Mouse (Mus musculus): Measurements from ENCODE around the gene Pnpla1. TPM values are rescaled to one million over a fixed set of nuclear protein-coding genes. Genes with fewer than 3 reads are reported as not detected.
A peak's percentile ranks its signal among the peaks of the same experiment; 100 is the strongest.

The Pnpla1 gene
- polyA plus RNA-seq, 1 experiment from 2014 or later, result 0.08 TPM

DNA sequence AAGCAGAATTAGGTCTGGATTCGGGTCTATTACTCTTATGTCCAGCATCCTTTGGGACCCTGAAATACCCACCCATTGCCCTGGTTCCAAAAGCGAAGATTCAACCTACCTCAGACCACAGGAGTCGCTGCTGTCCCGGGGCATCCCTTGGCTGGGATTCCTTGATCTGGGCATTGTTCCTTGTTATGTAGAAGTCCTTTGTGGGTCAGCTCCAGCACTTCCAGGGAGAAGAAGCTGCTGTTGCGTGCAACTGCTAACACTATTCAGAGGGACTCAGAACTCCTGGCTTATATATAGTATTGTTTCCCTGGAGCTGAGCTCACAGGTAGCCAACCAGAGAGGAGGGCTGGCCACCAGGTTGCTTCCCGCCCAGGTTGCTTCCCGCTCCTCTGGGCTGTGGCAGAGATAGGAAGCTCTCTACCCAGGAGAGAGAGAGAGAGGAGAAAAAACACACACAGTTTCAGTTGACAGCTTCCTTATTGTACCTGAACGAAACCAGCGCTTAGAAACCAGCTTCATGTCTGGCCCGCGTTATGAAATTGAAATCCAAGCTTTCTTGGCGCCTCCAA is 56.9 kb downstream of the Pnpla1 start, which contains the start of gene 4930539E08Rik:
Gene 4930539E08Rik, minus strand, starts transcription at position 265 of the 569 bp plus-strand sequence.
- Histone ChIP-seq H3K4me2 (ENCODE audit: low read depth, low read length) (no peak within 1 kb of the TSS), H3K27ac (ENCODE audit: low read length) (no peak within 1 kb of the TSS), H3K36me3 (ENCODE audit: control insufficient read depth, insufficient read depth) (no peaks in the 10 kb centered on the region), H3K4me1 (ENCODE audit: control insufficient read depth, low read depth, low read length) (no peaks in the 10 kb centered on the region), H3K27me3 (ENCODE audit: control insufficient read depth, insufficient read depth, low read depth, low read length) (no peaks in the 10 kb centered on the region), H3K9ac (ENCODE audit: low read depth, low read length) (no peak within 1 kb of the TSS), H3K4me3 (ENCODE audit: low read depth, low read length) (no peak within 1 kb of the TSS), H3K9me3 (replicated peaks; ENCODE audit: control insufficient read depth, low read length) (no peaks in the 10 kb centered on the region)
- 58% methylated on average over 12 of the region's 12 CpGs for WGBS (ENCODE audit: insufficient replicate concordance)
- ATAC-seq (ENCODE audit: low read depth), result no peak

DNA sequence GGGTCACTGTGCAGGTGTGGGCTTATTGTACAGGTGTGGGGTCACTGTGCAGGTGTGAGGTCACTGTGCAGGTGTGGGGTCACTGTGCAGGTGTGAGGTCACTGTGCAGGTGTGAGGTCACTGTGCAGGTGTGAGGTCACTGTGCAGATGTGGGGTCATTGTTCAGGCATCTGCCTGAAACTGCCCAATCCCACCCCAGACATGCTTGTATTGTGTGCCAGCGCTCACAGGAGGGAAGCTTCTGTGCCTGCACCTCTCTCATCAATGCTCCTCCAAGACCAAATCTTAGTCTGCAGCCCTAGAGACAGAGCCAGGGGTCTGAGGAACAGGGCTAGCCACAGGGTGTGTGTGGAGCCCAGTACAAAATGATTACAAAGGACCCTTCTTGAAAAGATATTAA is 58.3 kb downstream of the Pnpla1 start:
- no peak overlapping the region for H3K4me3 ChIP-seq (ENCODE audit: low read depth, low read length)
- ATAC-seq (ENCODE audit: low read depth), result no peak

DNA sequence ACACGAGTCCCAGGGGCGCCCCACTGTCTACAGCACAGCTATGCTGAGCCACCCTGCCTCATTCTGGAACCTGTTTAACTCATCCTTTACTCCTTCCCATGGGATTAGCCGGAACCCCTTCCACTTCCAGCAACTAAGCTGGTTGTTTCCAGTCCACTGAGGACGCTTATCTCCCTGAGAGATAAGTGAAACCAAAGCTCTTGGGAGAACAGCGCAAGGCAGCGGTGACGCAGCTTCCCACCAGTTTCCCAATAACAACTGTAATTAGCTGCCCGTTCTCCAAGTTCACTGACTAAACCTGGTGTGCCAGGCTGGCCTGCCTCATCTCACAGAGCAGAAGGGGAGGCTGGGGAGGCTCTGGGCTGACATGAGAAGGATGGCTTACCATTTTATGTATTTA is 62.9 kb downstream of the Pnpla1 start:
- H3K4me3 ChIP-seq (ENCODE audit: low read depth, low read length), result no peak overlapping the region
- no peaks in the 10 kb centered on the region for H3K27me3 ChIP-seq (ENCODE audit: control insufficient read depth, insufficient read depth, low read depth, low read length)
- 50% methylated on average over 8 of the region's 8 CpGs for WGBS (ENCODE audit: insufficient replicate concordance)
- H3K4me2 ChIP-seq (ENCODE audit: low read depth, low read length), result no peak overlapping the region
- no peaks in the 10 kb centered on the region for H3K36me3 ChIP-seq (ENCODE audit: control insufficient read depth, insufficient read depth)
- no peaks in the 10 kb centered on the region for H3K9me3 ChIP-seq (replicated peaks; ENCODE audit: control insufficient read depth, low read length)
- no peak overlapping the region for H3K9ac ChIP-seq (ENCODE audit: low read depth, low read length)
- ATAC-seq (ENCODE audit: low read depth), result no peak
- peaks cover 3% of the 10 kb centered on the region for H3K4me1 ChIP-seq (ENCODE audit: control insufficient read depth, low read depth, low read length)
- no peak overlapping the region for H3K27ac ChIP-seq (ENCODE audit: low read length)

More for the DNA sequence above, 58.3 kb downstream of the Pnpla1 start:
- no peaks in the 10 kb centered on the region for H3K36me3 ChIP-seq (ENCODE audit: control insufficient read depth, insufficient read depth)
- WGBS (ENCODE audit: insufficient replicate concordance), result 89% methylated on average over 1 of the region's 1 CpGs
- H3K4me1 ChIP-seq (ENCODE audit: control insufficient read depth, low read depth, low read length), result peaks cover 3% of the 10 kb centered on the region
- H3K9ac ChIP-seq (ENCODE audit: low read depth, low read length), result no peak overlapping the region
- no peak overlapping the region for H3K4me2 ChIP-seq (ENCODE audit: low read depth, low read length)
- no peaks in the 10 kb centered on the region for H3K9me3 ChIP-seq (replicated peaks; ENCODE audit: control insufficient read depth, low read length)
- H3K27ac ChIP-seq (ENCODE audit: low read length), result no peak overlapping the region
- H3K27me3 ChIP-seq (ENCODE audit: control insufficient read depth, insufficient read depth, low read depth, low read length), result no peaks in the 10 kb centered on the region

DNA sequence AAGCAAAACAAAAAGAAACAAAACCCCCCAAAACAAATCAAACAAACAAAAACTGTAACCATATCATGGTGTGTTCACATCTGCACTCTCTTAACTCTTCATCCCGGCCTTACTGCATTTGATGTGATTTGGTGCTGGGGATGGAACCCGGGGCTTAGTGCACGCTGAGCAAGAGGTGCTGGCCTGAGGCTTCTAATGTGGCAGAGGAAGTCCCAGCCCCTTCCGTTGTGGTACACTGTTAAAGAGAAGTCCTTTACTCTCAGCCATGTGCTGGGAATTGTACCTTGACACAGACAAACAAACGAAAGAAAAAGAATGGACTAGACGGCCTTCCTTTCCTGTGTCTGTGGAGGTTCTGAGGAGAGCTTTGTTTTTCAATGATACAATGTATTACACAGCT is 63.9 kb downstream of the Pnpla1 start:
- H3K9ac ChIP-seq (ENCODE audit: low read depth, low read length), result no peak overlapping the region
- no peak overlapping the region for H3K4me2 ChIP-seq (ENCODE audit: low read depth, low read length)
- H3K9me3 ChIP-seq (replicated peaks; ENCODE audit: control insufficient read depth, low read length), result no peaks in the 10 kb centered on the region
- ATAC-seq (ENCODE audit: low read depth), result no peak
- no peaks in the 10 kb centered on the region for H3K36me3 ChIP-seq (ENCODE audit: control insufficient read depth, insufficient read depth)
- 15% methylated on average over 6 of the region's 6 CpGs for WGBS (ENCODE audit: insufficient replicate concordance)
- H3K27ac ChIP-seq (ENCODE audit: low read length), result no peak overlapping the region
- H3K4me3 ChIP-seq (ENCODE audit: low read depth, low read length), result no peak overlapping the region
- H3K4me1 ChIP-seq (ENCODE audit: control insufficient read depth, low read depth, low read length), result peaks cover 9% of the 10 kb centered on the region
- H3K27me3 ChIP-seq (ENCODE audit: control insufficient read depth, insufficient read depth, low read depth, low read length), result no peaks in the 10 kb centered on the region

- H3K27me3 ChIP-seq (ENCODE audit: control insufficient read depth, insufficient read depth, low read depth, low read length), result no peaks in the 10 kb centered on the region
- ATAC-seq (ENCODE audit: low read depth), result no peak
- H3K27ac ChIP-seq (ENCODE audit: low read length), result no peak overlapping the region
- WGBS (ENCODE audit: insufficient replicate concordance), result 76% methylated on average over 8 of the region's 8 CpGs
- no peak overlapping the region for H3K4me2 ChIP-seq (ENCODE audit: low read depth, low read length)
- H3K4me3 ChIP-seq (ENCODE audit: low read depth, low read length), result no peak overlapping the region
- H3K9ac ChIP-seq (ENCODE audit: low read depth, low read length), result no peak overlapping the region
- no peaks in the 10 kb centered on the region for H3K36me3 ChIP-seq (ENCODE audit: control insufficient read depth, insufficient read depth)
- peaks cover 26% of the 10 kb centered on the region for H3K4me1 ChIP-seq (ENCODE audit: control insufficient read depth, low read depth, low read length)
- H3K9me3 ChIP-seq (replicated peaks; ENCODE audit: control insufficient read depth, low read length), result no peaks in the 10 kb centered on the region
Observed at GRCm38 (mm10) chr17:28924957-28925595, 66.9 kb downstream of the Pnpla1 start.

- H3K9me3 ChIP-seq (replicated peaks; ENCODE audit: control insufficient read depth, low read length), result no peaks in the 10 kb centered on the region
- no peak overlapping the region for H3K27ac ChIP-seq (ENCODE audit: low read length)
- no peak overlapping the region for H3K4me2 ChIP-seq (ENCODE audit: low read depth, low read length)
- no peak overlapping the region for H3K4me3 ChIP-seq (ENCODE audit: low read depth, low read length)
- no peak for ATAC-seq (ENCODE audit: low read depth)
- WGBS (ENCODE audit: insufficient replicate concordance), result 11% methylated on average over 13 of the region's 13 CpGs
- no peak overlapping the region for H3K9ac ChIP-seq (ENCODE audit: low read depth, low read length)
- peaks cover 35% of the 10 kb centered on the region for H3K4me1 ChIP-seq (ENCODE audit: control insufficient read depth, low read depth, low read length)
- H3K27me3 ChIP-seq (ENCODE audit: control insufficient read depth, insufficient read depth, low read depth, low read length), result no peaks in the 10 kb centered on the region
- H3K36me3 ChIP-seq (ENCODE audit: control insufficient read depth, insufficient read depth), result no peaks in the 10 kb centered on the region
Observed at GRCm38 (mm10) chr17:28926380-28926779, 68.2 kb downstream of the Pnpla1 start.

GRCm38 (mm10) chr17:28926866-28927635 is 68.8 kb downstream of the Pnpla1 start:
- 36% methylated on average over 15 of the region's 15 CpGs for WGBS (ENCODE audit: insufficient replicate concordance)
- no peak for ATAC-seq (ENCODE audit: low read depth)
- Histone ChIP-seq H3K4me1 (ENCODE audit: control insufficient read depth, low read depth, low read length) (peaks cover 40% of the 10 kb centered on the region), H3K27me3 (ENCODE audit: control insufficient read depth, insufficient read depth, low read depth, low read length) (no peaks in the 10 kb centered on the region), H3K27ac (ENCODE audit: low read length) (peak overlapping the region; percentile 65), H3K4me3 (ENCODE audit: low read depth, low read length) (no peak overlapping the region), H3K9me3 (replicated peaks; ENCODE audit: control insufficient read depth, low read length) (no peaks in the 10 kb centered on the region), H3K4me2 (ENCODE audit: low read depth, low read length) (no peak overlapping the region), H3K36me3 (ENCODE audit: control insufficient read depth, insufficient read depth) (no peaks in the 10 kb centered on the region), H3K9ac (ENCODE audit: low read depth, low read length) (no peak overlapping the region)

DNA sequence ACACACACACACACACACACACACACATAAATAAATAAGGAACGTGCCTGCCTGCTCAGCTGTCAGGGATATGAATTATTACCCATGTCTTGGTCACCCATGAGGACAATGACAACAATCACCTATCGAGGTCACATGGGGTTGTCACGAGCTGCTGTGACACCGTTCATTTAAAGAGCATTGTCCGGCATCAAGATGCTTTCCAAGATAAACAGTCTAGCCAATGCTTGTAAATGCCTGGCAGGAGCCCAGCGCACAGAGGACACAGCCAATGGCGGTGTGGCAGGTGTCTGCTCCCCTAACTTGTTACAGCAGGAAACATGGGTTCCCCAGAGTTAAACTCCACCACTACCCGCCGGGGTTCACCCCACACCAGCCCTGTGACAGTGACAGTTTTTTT is 69.8 kb downstream of the Pnpla1 start:
- Histone ChIP-seq H3K4me2 (ENCODE audit: low read depth, low read length) (no peak overlapping the region), H3K4me1 (ENCODE audit: control insufficient read depth, low read depth, low read length) (peaks cover 40% of the 10 kb centered on the region), H3K36me3 (ENCODE audit: control insufficient read depth, insufficient read depth) (no peaks in the 10 kb centered on the region), H3K27me3 (ENCODE audit: control insufficient read depth, insufficient read depth, low read depth, low read length) (no peaks in the 10 kb centered on the region), H3K9ac (ENCODE audit: low read depth, low read length) (no peak overlapping the region), H3K9me3 (replicated peaks; ENCODE audit: control insufficient read depth, low read length) (no peaks in the 10 kb centered on the region), H3K27ac (ENCODE audit: low read length) (0 out of 2 replicates have a peak overlapping the region, but pooled peaks have one; percentile 12), H3K4me3 (ENCODE audit: low read depth, low read length) (no peak overlapping the region)
- ATAC-seq (ENCODE audit: low read depth), result no peak
- 66% methylated on average over 9 of the region's 9 CpGs for WGBS (ENCODE audit: insufficient replicate concordance)

- 81% methylated on average over 4 of the region's 4 CpGs for WGBS (ENCODE audit: insufficient replicate concordance)
Observed at GRCm38 (mm10) chr17:28929369-28929768, 71.2 kb downstream of the Pnpla1 start.

More at GRCm38 (mm10) chr17:28929369-28929768, 71.2 kb downstream of the Pnpla1 start:
- no peak overlapping the region for H3K4me3 ChIP-seq (ENCODE audit: low read depth, low read length)
- peak overlapping the region; percentile 33 for H3K9ac ChIP-seq (ENCODE audit: low read depth, low read length)
- H3K4me1 ChIP-seq (ENCODE audit: control insufficient read depth, low read depth, low read length), result peaks cover 40% of the 10 kb centered on the region
- no peak overlapping the region for H3K4me2 ChIP-seq (ENCODE audit: low read depth, low read length)
- no peaks in the 10 kb centered on the region for H3K9me3 ChIP-seq (replicated peaks; ENCODE audit: control insufficient read depth, low read length)
- no peaks in the 10 kb centered on the region for H3K27me3 ChIP-seq (ENCODE audit: control insufficient read depth, insufficient read depth, low read depth, low read length)
- ATAC-seq (ENCODE audit: low read depth), result no peak
- H3K36me3 ChIP-seq (ENCODE audit: control insufficient read depth, insufficient read depth), result no peaks in the 10 kb centered on the region
- H3K27ac ChIP-seq (ENCODE audit: low read length), result peak overlapping the region; percentile 96
